ENCODE assay signal across 18 mouse cellular contexts in the genomic region with DNA sequence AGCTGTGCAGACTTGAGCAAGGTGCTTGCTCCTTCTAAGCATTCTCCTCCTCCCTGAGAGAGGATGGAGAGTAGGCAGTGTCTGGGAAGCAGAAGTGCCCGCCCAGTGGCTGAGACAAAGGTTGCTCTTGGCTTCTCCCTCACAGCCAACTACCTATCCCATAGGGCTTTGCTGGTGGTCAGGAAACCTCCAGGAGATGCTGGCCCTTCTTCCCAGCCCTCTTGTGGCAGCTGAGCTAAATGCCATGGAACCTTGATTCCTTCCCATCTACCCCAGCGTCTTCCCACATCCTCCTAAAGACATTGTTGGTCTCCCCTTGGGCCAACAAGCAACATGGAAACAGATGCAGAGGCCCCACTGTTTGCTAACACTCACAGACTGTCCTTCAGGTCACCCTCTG. TPM values are rescaled to one million over a fixed set of nuclear protein-coding genes. Genes with fewer than 3 reads are reported as not detected.
A peak's percentile ranks its signal among the peaks of the same experiment; 100 is the strongest.
DNase-seq lines count a peak whose midpoint lies in the region; ATAC-seq lines count a peak whose summit lies in the region.
"Had no signal": no experiment of that assay in that cellular context is flagged by ENCODE, and none has a peak within 500 bp of the region (broad histone marks: within the 10 kb centered on the region; RNA-seq: fewer than 3 reads in every experiment).

No protein-coding gene starts in this region.

- H3K27me3 ChIP-seq in midbrain, embryonic 10.5 days (ENCODE audit: low read depth, poor library complexity, severe bottlenecking), result peaks cover 14% of the 10 kb centered on the region
- no peaks in the 10 kb centered on the region for H3K27me3 ChIP-seq in midbrain, embryonic 15.5 days (replicated peaks)
- H3K27me3 ChIP-seq: embryonic facial prominence, embryonic 15.5 days; liver, embryonic 15.5 days had no signal

- peak; percentile 38; the same call in 1 of the 2 replicates for ATAC-seq in frontal cortex, adult (ENCODE audit: low TSS enrichment)
- ATAC-seq in midbrain, embryonic 15.5 days (replicated peaks), result no peak
- ATAC-seq: CD4-positive, CD25-positive, alpha-beta regulatory T cell, adult 4 months had no signal

- no peaks in the 10 kb centered on the region for H3K9me3 ChIP-seq in midbrain, embryonic 10.5 days (replicated peaks)
- no peaks in the 10 kb centered on the region for H3K9me3 ChIP-seq in midbrain, embryonic 15.5 days
- H3K9me3 ChIP-seq: embryonic facial prominence, embryonic 15.5 days; liver, embryonic 15.5 days had no signal

- H3K27ac ChIP-seq in midbrain, embryonic 10.5 days (replicated peaks), result no peak overlapping the region
- H3K27ac ChIP-seq in midbrain, embryonic 15.5 days, result no peak overlapping the region
- H3K27ac ChIP-seq: embryonic facial prominence, embryonic 15.5 days; liver, embryonic 15.5 days had no signal

- peaks cover 17% of the 10 kb centered on the region for H3K4me1 ChIP-seq in midbrain, embryonic 10.5 days
- peaks cover 7% of the 10 kb centered on the region for H3K4me1 ChIP-seq in midbrain, embryonic 15.5 days
- H3K4me1 ChIP-seq: liver, embryonic 15.5 days had no signal

- no peak overlapping the region for H3K4me3 ChIP-seq in midbrain, embryonic 10.5 days
- H3K4me3 ChIP-seq in midbrain, embryonic 15.5 days, result no peak overlapping the region
- H3K4me3 ChIP-seq: embryonic facial prominence, embryonic 15.5 days; liver, embryonic 15.5 days had no signal

- H3K4me2 ChIP-seq in midbrain, embryonic 15.5 days, result no peak overlapping the region
- H3K4me2 ChIP-seq: embryonic facial prominence, embryonic 15.5 days; liver, embryonic 15.5 days had no signal

- H3K36me3 ChIP-seq in midbrain, embryonic 10.5 days, result no peaks in the 10 kb centered on the region
- no peaks in the 10 kb centered on the region for H3K36me3 ChIP-seq in midbrain, embryonic 15.5 days (replicated peaks)
- H3K36me3 ChIP-seq: embryonic facial prominence, embryonic 15.5 days; liver, embryonic 15.5 days had no signal

- no peak for DNase-seq in frontal cortex, postnatal 25 days (ENCODE audit: low spot score in 2 of 2)
- peak; percentile 17 for DNase-seq in midbrain, embryonic 10.5 days (ENCODE audit: low spot score)
- DNase-seq in cerebellum, adult 9-10 months, result peak; percentile 27
- peak; percentile 17 for DNase-seq in retina, postnatal 1 day
- DNase-seq in adrenal gland, postnatal 14 days, result no peak
- DNase-seq in thymus, postnatal 4 days, result no peak
- DNase-seq: adrenal gland, adult 8-10 months; kidney, adult 2 months had no signal

- no peak overlapping the region for H3K9ac ChIP-seq in midbrain, embryonic 15.5 days
- H3K9ac ChIP-seq: embryonic facial prominence, embryonic 15.5 days; liver, embryonic 15.5 days had no signal

- 36% methylated on average over 2 of the region's 2 CpGs for WGBS in midbrain, embryonic 10.5 days
- WGBS in midbrain, embryonic 15.5 days, result 38% methylated on average over 2 of the region's 2 CpGs

RNA-seq across cellular contexts. Expression of gene 4933402J07Rik, which starts 28.8 kb away (rescaled TPM):
- polyA plus RNA-seq in midbrain, embryonic 10.5 days (2016; fragmentation: Nextera tagmentation; extraction: Ambion mirVana), result not detected in 2 replicates
- polyA plus RNA-seq in midbrain, embryonic 15.5 days (2015; fragmentation: Nextera tagmentation; extraction: Ambion mirVana), result not detected in 2 replicates
- not detected in 2 replicates for total RNA-seq in adrenal gland, postnatal 14 days (2021)
- total RNA-seq: heart, postnatal 25 days; left cerebral cortex, postnatal 25 days had no signal
- polyA plus RNA-seq: CD4-positive, CD25-positive, alpha-beta regulatory T cell, adult 4 months; embryonic facial prominence, embryonic 15.5 days; kidney, adult 2 months; liver, embryonic 15.5 days; small intestine, adult 2 months; stomach, embryonic 16.5 days; urinary bladder, adult 2 months had no signal

Comparison
In these comparisons a context has a peak if more than half of its experiments do, and no peak if none do; other contexts are left out.
1. DNase-seq: peak in midbrain, embryonic 10.5 days (single experiment), cerebellum, adult 9-10 months (single experiment) and retina, postnatal 1 day (single experiment); none in frontal cortex, postnatal 25 days (0 of 2), adrenal gland, postnatal 14 days (single experiment) and thymus, postnatal 4 days (single experiment).